Mouse (Mus musculus): ENCODE data around the gene Lrrc25.

Gene Lrrc25

GRCm38 (mm10) chr8:70647343-70648163 lies 31.6 kb downstream of the Lrrc25 start:
- no peak for DNase-seq (ENCODE audit: low read depth)

DNA sequence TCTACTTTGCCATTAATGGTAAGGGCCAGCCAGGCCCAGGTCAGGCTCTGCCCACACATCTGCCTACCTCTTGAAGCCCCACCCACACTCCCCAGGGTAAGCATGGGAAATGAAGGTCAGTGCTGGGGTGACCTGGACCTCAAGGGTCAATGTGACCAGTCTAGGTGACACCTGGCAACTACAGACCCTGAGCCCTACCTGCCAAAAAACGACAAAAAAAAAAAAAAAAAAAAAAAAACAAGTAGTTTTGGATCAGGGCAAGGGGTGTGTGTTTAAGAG lies 32.1 kb downstream of the Lrrc25 start:
- no peak for DNase-seq (ENCODE audit: low read depth)

- DNase-seq (ENCODE audit: low read depth): no peak
Measured at GRCm38 (mm10) chr8:70648921-70649320, 33.0 kb downstream of the Lrrc25 start.

DNA sequence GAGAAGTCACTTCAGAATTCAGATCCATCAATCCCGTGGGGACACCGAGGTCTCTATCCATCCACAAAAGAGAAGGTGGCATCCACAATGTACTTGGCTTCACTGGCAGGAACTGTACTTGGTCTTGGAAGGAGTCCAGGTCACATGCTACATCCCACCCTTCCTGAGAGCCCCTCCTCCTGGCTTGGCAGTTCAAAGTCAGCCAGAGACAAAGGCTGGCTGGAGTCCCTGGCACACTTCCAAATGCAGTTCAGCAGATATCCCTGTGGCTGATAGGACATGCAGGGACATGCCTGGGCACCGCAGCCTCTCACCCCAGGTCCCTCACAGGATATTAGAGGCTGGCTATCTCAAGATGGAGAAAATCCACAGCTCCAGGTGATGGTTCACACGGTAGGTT lies 33.4 kb downstream of the Lrrc25 start:
- DNase-seq (ENCODE audit: low read depth): no peak

DNA sequence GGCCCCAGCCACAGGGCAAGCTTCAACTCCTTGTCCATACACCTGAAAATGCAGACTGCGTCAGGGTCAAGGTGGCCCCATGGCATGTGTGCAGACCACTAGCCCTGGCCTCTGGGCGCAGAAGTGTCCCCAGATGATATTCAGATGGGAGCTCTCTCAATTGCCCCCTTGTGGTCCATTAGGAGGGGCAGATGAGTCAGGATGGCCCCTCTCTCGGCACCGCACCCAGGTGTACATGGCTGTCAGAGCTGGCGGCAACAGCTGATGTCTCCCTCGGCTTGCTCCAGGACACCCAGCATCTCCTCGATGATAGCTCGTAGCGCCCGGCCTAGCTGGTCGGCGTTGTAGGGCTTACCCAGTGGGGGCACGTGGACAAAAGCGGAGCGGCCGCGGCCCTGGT lies 34.4 kb downstream of the Lrrc25 start:
- no peak for DNase-seq (ENCODE audit: low read depth)

GRCm38 (mm10) chr8:70653226-70653625 lies 37.3 kb downstream of the Lrrc25 start:
- DNase-seq (ENCODE audit: low read depth): peak; percentile 88

- no peak for DNase-seq (ENCODE audit: low read depth)
Measured at GRCm38 (mm10) chr8:70654121-70654520, 38.2 kb downstream of the Lrrc25 start.

GRCm38 (mm10) chr8:70655469-70655868 lies 39.5 kb downstream of the Lrrc25 start:
- no peak for DNase-seq (ENCODE audit: low read depth)

GRCm38 (mm10) chr8:70656193-70656790 lies 40.3 kb downstream of the Lrrc25 start:
- DNase-seq (ENCODE audit: low read depth): no peak

DNA sequence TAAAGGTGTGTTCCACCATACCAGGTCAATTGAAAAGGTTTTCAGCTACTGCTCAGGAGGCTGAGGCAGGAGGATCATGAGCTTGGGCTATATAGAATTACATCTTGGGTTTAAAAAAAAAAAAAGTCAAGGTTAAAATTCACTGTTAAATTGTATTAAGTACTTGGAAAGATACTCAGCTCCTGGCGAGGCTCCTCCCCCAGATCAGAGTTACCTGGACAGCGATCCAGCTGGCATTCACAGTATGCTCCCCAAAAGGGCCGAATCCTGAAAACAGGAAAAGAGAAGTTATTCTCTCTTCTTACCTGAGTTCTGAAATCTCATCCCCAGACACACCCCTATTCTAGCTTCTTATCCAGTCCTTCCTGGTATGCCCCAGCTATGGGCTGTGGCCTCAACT lies 41.3 kb downstream of the Lrrc25 start:
- no peak for DNase-seq (ENCODE audit: low read depth)

- no peak for DNase-seq (ENCODE audit: low read depth)
Measured at GRCm38 (mm10) chr8:70657739-70658138, 41.8 kb downstream of the Lrrc25 start.

GRCm38 (mm10) chr8:70658897-70659603 lies 43.1 kb downstream of the Lrrc25 start:
- DNase-seq (ENCODE audit: low read depth): no peak

- DNase-seq (ENCODE audit: low read depth): peak; percentile 85
Measured at GRCm38 (mm10) chr8:70659604-70660272, 43.8 kb downstream of the Lrrc25 start.

DNA sequence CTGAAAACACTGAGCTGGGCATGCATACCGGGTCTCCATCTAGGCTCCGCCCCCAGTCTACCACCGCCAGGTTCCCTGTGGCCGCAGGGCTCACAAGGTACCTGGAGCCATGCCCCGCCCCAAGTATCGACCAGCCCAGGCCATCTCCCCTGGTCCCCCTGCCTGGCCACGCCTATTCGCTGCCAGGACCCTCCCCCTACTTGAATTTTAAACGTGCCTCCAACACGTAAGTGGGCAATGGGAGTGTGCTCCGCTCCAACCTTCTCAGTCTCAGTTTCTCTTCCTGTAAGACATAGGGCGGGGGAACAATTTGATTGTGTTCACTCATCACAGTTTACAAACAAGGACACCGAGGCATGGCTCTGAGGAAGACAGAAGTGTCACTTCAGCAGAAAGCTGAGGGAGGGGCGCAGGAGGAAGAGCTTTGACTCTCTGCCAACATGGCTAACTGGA lies 44.3 kb downstream of the Lrrc25 start, which contains the start of gene Pgpep1:
TSS of gene Pgpep1 (minus strand) at position 116 of the 453 bp plus-strand sequence.
- DNase-seq (ENCODE audit: low read depth): peak; percentile 76

GRCm38 (mm10) chr8:70663691-70664090 lies 47.7 kb downstream of the Lrrc25 start:
- DNase-seq (ENCODE audit: low read depth): no peak

DNA sequence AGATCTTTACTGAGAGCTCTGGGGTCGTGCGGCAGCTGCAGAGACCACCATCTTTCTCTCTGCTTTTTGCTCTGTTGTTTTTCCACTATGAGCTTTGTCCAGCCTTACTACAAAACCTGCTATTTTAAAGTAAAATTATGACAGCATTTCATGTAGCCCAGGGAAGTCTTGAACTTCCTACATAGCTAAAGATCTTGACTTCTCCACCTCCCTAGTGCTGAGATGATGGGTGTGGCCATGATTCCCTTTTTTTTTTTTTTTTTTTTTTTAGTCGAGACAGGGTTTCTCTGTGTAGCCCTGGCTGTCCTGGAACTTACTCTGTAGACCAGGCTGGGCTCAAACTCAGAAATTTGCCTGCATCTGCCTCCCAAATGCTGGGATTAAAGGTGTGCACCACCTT lies 48.7 kb downstream of the Lrrc25 start:
- no peak for DNase-seq (ENCODE audit: low read depth)

GRCm38 (mm10) chr8:70665599-70665998 lies 49.6 kb downstream of the Lrrc25 start:
- DNase-seq (ENCODE audit: low read depth): no peak

GRCm38 (mm10) chr8:70667071-70667470 lies 51.1 kb downstream of the Lrrc25 start:
- DNase-seq (ENCODE audit: low read depth): no peak

All from induced T-regulatory cell, adult 2 months (primary cell).